Mouse (Mus musculus) small intestine, adult 2 months (tissue): ENCODE data around the gene Cep164. TPM values are rescaled to one million over a fixed set of nuclear protein-coding genes. Genes with fewer than 3 reads are reported as not detected.
A peak's percentile ranks its signal among the peaks of the same experiment; 100 is the strongest.

Experiments
- H3K27ac ChIP-seq: fragments of 200-500 bp; 2 replicates; pipeline ENCODE4 v1.5.1; 2012; ENCODE audit warnings: low read depth, low read length, control low read depth, inconsistent platforms; ENCODE audit not compliant: insufficient read depth
- H3K27me3 ChIP-seq: fragments of 200-500 bp; 2 replicates; pipeline ENCODE4 v1.6.1; 2012; ENCODE audit warnings: mild to moderate bottlenecking, moderate library complexity, low read length, inconsistent platforms; ENCODE audit not compliant: control insufficient read depth, insufficient read depth
- H3K36me3 ChIP-seq: fragments of 200-500 bp; 2 replicates; pipeline ENCODE4 v1.6.1; 2012; ENCODE audit warnings: mild to moderate bottlenecking, low read length, control low read depth, inconsistent platforms; ENCODE audit not compliant: control insufficient read depth, insufficient read depth
- H3K4me1 ChIP-seq: fragments of 200-500 bp; 2 replicates; pipeline ENCODE4 v1.6.1; 2012; ENCODE audit warnings: low read length, inconsistent platforms, mixed read lengths; ENCODE audit not compliant: control insufficient read depth, insufficient read depth, insufficient read length
- H3K4me3 ChIP-seq: fragments of 200-500 bp; 2 replicates; pipeline ENCODE4 v1.5.1; 2012; ENCODE audit warnings: low read depth, mild to moderate bottlenecking, control low read depth, inconsistent platforms, low read length, moderate library complexity
- CTCF ChIP-seq: fragments of 200-500 bp; IDR thresholded peaks from 2 replicates; pipeline ENCODE4 v1.5.1; 2012; ENCODE audit warnings: low read depth, mild to moderate bottlenecking, control low read depth, inconsistent platforms, low read length, moderate library complexity, mixed read lengths; ENCODE audit not compliant: insufficient replicate concordance, insufficient read length; ENCODE audit errors: extremely low read depth
- POLR2A ChIP-seq: fragments of 200-500 bp; IDR thresholded peaks from 2 replicates; pipeline ENCODE4 v1.6.1; 2012; ENCODE audit warnings: low read depth, mild to moderate bottlenecking, control low read depth, inconsistent platforms, low read length, moderate library complexity
- WGBS: fragments of 180-500 bp; shearing (Covaris S2); methylation state at CpG from one replicate; pipeline ENCODE4 v1.1.7; 2018; 5-methylcytosine and 5-hydroxymethylcytosine counted together
- polyA plus RNA-seq: library from polyadenylated mRNA; depleted of rRNA; stranded (reverse); fragments of >200 nt; gene quantifications from 2 replicates; pipeline ENCODE4 v1.2.3, GENCODE M21; 2012

Cep164 gene
- polyA plus RNA-seq, 1 experiment: 12.9 TPM

- 0 out of 2 replicates have a peak, but pooled peaks cover 3% of the 10 kb centered on the region for H3K27me3 ChIP-seq
- no peak within 1 kb of the TSS for H3K27ac ChIP-seq
- 0 out of 2 replicates have a peak, but pooled peaks cover 2% of the 10 kb centered on the region for H3K4me1 ChIP-seq
- WGBS: 2% methylated on average over 39 of the region's 40 CpGs
- TF ChIP-seq POLR2A: no peak
- no peak for TF ChIP-seq CTCF
- H3K4me3 ChIP-seq: peak within 1 kb of the TSS; percentile 73
- no peaks in the 10 kb centered on the region for H3K36me3 ChIP-seq
Measured at GRCm38 (mm10) chr9:45838434-45839138, 10.1 kb upstream of the Cep164 start, which contains the start of gene Bace1. Bace1 (plus strand) TSS chr9:45838580.

GRCm38 (mm10) chr9:45838069-45838433, 9.6 kb upstream of the Cep164 start:
- H3K36me3 ChIP-seq: no peaks in the 10 kb centered on the region

GRCm38 (mm10) chr9:45833461-45833860, 5.0 kb upstream of the Cep164 start:
- H3K27me3 ChIP-seq: no peaks in the 10 kb centered on the region
- H3K4me1 ChIP-seq: 0 out of 2 replicates have a peak, but pooled peaks cover 2% of the 10 kb centered on the region
- H3K4me3 ChIP-seq: no peak overlapping the region
- TF ChIP-seq CTCF (no peak), POLR2A (no peak)
- 61% methylated on average over 2 of the region's 2 CpGs for WGBS
- H3K27ac ChIP-seq: no peak overlapping the region
- H3K36me3 ChIP-seq: no peaks in the 10 kb centered on the region

More at GRCm38 (mm10) chr9:45838069-45838433, 9.6 kb upstream of the Cep164 start:
- H3K27me3 ChIP-seq: 0 out of 2 replicates have a peak, but pooled peaks cover 3% of the 10 kb centered on the region
- WGBS: 32% methylated on average over 4 of the region's 4 CpGs
- TF ChIP-seq POLR2A (no peak), CTCF (no peak)
- H3K4me1 ChIP-seq: 0 out of 2 replicates have a peak, but pooled peaks cover 2% of the 10 kb centered on the region
- H3K27ac ChIP-seq: no peak overlapping the region
- H3K4me3 ChIP-seq: peak overlapping the region; percentile 73

GRCm38 (mm10) chr9:45832898-45833297, 4.4 kb upstream of the Cep164 start:
- Histone ChIP-seq H3K27ac (no peak overlapping the region), H3K27me3 (no peaks in the 10 kb centered on the region), H3K36me3 (no peaks in the 10 kb centered on the region), H3K4me1 (no peaks in the 10 kb centered on the region), H3K4me3 (no peak overlapping the region)
- WGBS: 97% methylated on average over 2 of the region's 2 CpGs
- TF ChIP-seq POLR2A (no peak), CTCF (no peak)

GRCm38 (mm10) chr9:45829107-45829506, 616 bp upstream of the Cep164 start:
- Histone ChIP-seq H3K36me3 (no peaks in the 10 kb centered on the region), H3K4me3 (no peak overlapping the region), H3K4me1 (no peaks in the 10 kb centered on the region), H3K27me3 (no peaks in the 10 kb centered on the region), H3K27ac (no peak overlapping the region)
- TF ChIP-seq POLR2A (no peak), CTCF (peak; percentile 97; the same call in 1 of the 2 replicates)
- 37% methylated on average over 10 of the region's 10 CpGs for WGBS

GRCm38 (mm10) chr9:45827663-45828290, 714 bp downstream of the Cep164 start:
- WGBS: 8% methylated on average over 23 of the region's 23 CpGs
- Histone ChIP-seq H3K36me3 (no peaks in the 10 kb centered on the region), H3K27ac (no peak overlapping the region), H3K4me1 (no peaks in the 10 kb centered on the region), H3K27me3 (no peaks in the 10 kb centered on the region), H3K4me3 (peak overlapping the region; percentile 97)
- no peak for TF ChIP-seq POLR2A
- no peak for TF ChIP-seq CTCF

- H3K27ac ChIP-seq: no peak overlapping the region
- peaks cover 2% of the 10 kb centered on the region; the same call in 1 of the 2 replicates for H3K4me1 ChIP-seq
- 0 out of 2 replicates have a peak, but pooled peaks cover 3% of the 10 kb centered on the region for H3K36me3 ChIP-seq
- no peak overlapping the region for H3K4me3 ChIP-seq
- TF ChIP-seq POLR2A (no peak), CTCF (no peak)
- 82% methylated on average over 9 of the region's 9 CpGs for WGBS
- no peaks in the 10 kb centered on the region for H3K27me3 ChIP-seq
Measured at GRCm38 (mm10) chr9:45818406-45819011, 10.0 kb downstream of the Cep164 start.
